Mouse (Mus musculus) spleen, postnatal 10 days (tissue): ENCODE results near the gene Ints3.

ENCODE experiments used
- DNase-seq, 2 experiments: peaks; one replicate each; pipeline ENCODE4 v3.0.0; 2021 to 2022; ENCODE audit warnings: low spot score in 2 of 2

Ints3 gene

GRCm38 (mm10) chr3:90445417-90446200, 12.2 kb upstream of the Ints3 start:
- DNase-seq: no peak

GRCm38 (mm10) chr3:90443977-90444376, 10.6 kb upstream of the Ints3 start:
- DNase-seq: no peak

- no peak for DNase-seq
These were observed 7.3 kb upstream of the Ints3 start for GRCm38 (mm10) chr3:90440756-90441155.

- no peak for DNase-seq
These were observed 3.7 kb upstream of the Ints3 start for GRCm38 (mm10) chr3:90437131-90437530.

- DNase-seq: no peak
These were observed 780 bp upstream of the Ints3 start for GRCm38 (mm10) chr3:90434073-90434730.

- DNase-seq: peak in 1 of 2 experiments; percentile 71
These were observed 607 bp downstream of the Ints3 start for GRCm38 (mm10) chr3:90432811-90433219.

GRCm38 (mm10) chr3:90432348-90432747, 1.1 kb downstream of the Ints3 start:
- no peak for DNase-seq

- no peak for DNase-seq
These were observed 3.8 kb downstream of the Ints3 start for GRCm38 (mm10) chr3:90429576-90429975.

- no peak for DNase-seq
These were observed 5.2 kb downstream of the Ints3 start for GRCm38 (mm10) chr3:90428186-90428585.

- no peak for DNase-seq
These were observed 5.8 kb downstream of the Ints3 start for GRCm38 (mm10) chr3:90427574-90427973.

GRCm38 (mm10) chr3:90425499-90425898, 7.9 kb downstream of the Ints3 start:
- DNase-seq: no peak

- no peak for DNase-seq
These were observed 9.9 kb downstream of the Ints3 start for GRCm38 (mm10) chr3:90423549-90423948.

GRCm38 (mm10) chr3:90420696-90421095, 12.7 kb downstream of the Ints3 start:
- no peak for DNase-seq

- no peak for DNase-seq
These were observed 20.4 kb downstream of the Ints3 start for GRCm38 (mm10) chr3:90413011-90413396.

- peak; percentile 56 to 80 for DNase-seq
These were observed 21.0 kb downstream of the Ints3 start for GRCm38 (mm10) chr3:90412312-90413010.

GRCm38 (mm10) chr3:90408721-90409120, 24.7 kb downstream of the Ints3 start:
- no peak for DNase-seq

- DNase-seq: no peak
These were observed 27.0 kb downstream of the Ints3 start for GRCm38 (mm10) chr3:90406414-90406813.

- DNase-seq: no peak
These were observed 28.8 kb downstream of the Ints3 start for GRCm38 (mm10) chr3:90404609-90405008.

- no peak for DNase-seq
These were observed 29.3 kb downstream of the Ints3 start for GRCm38 (mm10) chr3:90404121-90404520.

- DNase-seq: no peak
These were observed 32.4 kb downstream of the Ints3 start for GRCm38 (mm10) chr3:90400993-90401392.

GRCm38 (mm10) chr3:90395629-90396028, 37.8 kb downstream of the Ints3 start:
- DNase-seq: no peak

- no peak for DNase-seq
These were observed 40.8 kb downstream of the Ints3 start for GRCm38 (mm10) chr3:90392661-90393060.

- DNase-seq: no peak
These were observed 41.5 kb downstream of the Ints3 start for GRCm38 (mm10) chr3:90391941-90392340.
